In the genomic region with DNA sequence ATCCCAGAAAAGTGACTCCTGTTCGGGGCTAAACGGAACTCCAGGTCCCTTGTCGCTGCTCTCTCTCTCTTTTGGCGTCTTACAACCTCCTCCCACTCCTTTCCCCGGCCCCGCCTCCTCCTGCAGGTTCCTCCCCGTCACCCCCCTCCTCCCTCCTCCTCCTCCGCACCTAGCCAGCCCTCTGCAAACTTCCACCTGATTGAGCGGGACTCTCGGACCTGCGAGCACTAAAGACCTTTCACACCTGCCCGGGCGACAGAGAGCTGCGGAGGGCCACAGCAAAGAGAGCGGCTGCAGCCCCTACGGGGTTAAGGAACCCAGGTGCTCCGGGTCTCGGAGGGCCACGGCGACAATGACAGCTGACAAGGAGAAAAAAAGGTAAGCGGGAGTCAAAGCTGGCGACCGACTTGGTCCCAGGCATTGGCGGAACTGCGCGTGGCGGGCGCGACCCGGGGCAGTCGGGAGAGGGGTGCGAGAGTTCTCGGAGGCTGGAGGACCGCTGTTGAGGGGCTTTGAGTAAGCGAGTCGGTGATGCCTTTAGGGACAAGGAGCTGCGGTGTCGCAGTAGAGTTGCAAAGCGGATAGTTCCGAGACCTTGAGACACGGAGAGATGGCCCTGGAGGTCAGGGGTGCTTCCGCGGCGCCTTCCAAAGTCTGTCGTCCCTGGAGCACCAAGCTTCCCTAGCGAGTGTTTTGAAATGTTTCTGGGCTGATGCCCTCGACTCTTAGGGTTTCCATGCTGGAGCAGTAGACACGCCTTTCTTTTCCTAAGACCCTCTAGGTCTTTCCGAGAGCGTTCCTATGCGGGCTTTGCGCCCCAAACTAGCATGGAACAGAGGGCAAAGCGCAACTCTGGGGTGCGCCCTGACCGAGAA, we compare ENCODE assay signal across 8 mouse cellular contexts. TPM values are rescaled to one million over a fixed set of nuclear protein-coding genes. Genes with fewer than 3 reads are reported as not detected.
DNase-seq lines count a peak whose midpoint lies in the region; ATAC-seq lines count a peak whose summit lies in the region.

No protein-coding gene starts in this region.

- peak; percentile 45; the same call in 1 of the 2 replicates for ATAC-seq in forebrain, embryonic 13.5 days
- ATAC-seq in limb, embryonic 11.5 days (ENCODE audit: insufficient number of reproducible peaks, low FRiP score, low TSS enrichment, low read depth), result no peak

- WGBS in forebrain, embryonic 13.5 days, result under 1% methylated on average over 55 of the region's 55 CpGs
- under 1% methylated on average over 55 of the region's 55 CpGs for WGBS in limb, embryonic 11.5 days
- under 1% methylated on average over 55 of the region's 55 CpGs for WGBS in midbrain, embryonic 10.5 days

- H3K9me3 ChIP-seq in forebrain, embryonic 13.5 days (replicated peaks), result no peaks in the 10 kb centered on the region
- H3K9me3 ChIP-seq in limb, embryonic 11.5 days (ENCODE audit: control insufficient read depth, low read length), result no peaks in the 10 kb centered on the region
- no peaks in the 10 kb centered on the region for H3K9me3 ChIP-seq in midbrain, embryonic 10.5 days (replicated peaks)

- no peaks in the 10 kb centered on the region for H3K36me3 ChIP-seq in forebrain, embryonic 13.5 days (ENCODE audit: poor library complexity, severe bottlenecking)
- no peaks in the 10 kb centered on the region for H3K36me3 ChIP-seq in limb, embryonic 11.5 days (ENCODE audit: control insufficient read depth, insufficient read depth, low read length)
- H3K36me3 ChIP-seq in midbrain, embryonic 10.5 days, result no peaks in the 10 kb centered on the region

- H3K27me3 ChIP-seq in forebrain, embryonic 13.5 days, result peaks cover 74% of the 10 kb centered on the region
- peaks cover 21% of the 10 kb centered on the region for H3K27me3 ChIP-seq in limb, embryonic 11.5 days (ENCODE audit: control insufficient read depth, insufficient read depth, low read length)
- H3K27me3 ChIP-seq in midbrain, embryonic 10.5 days (ENCODE audit: low read depth, poor library complexity, severe bottlenecking), result peaks cover 80% of the 10 kb centered on the region

- peak overlapping the region; percentile 48 for H3K4me3 ChIP-seq in forebrain, embryonic 13.5 days
- peak overlapping the region; percentile 49 for H3K4me3 ChIP-seq in limb, embryonic 11.5 days (ENCODE audit: low read depth, low read length)
- peak overlapping the region; percentile 67 for H3K4me3 ChIP-seq in midbrain, embryonic 10.5 days

- no peak overlapping the region for H3K27ac ChIP-seq in forebrain, embryonic 13.5 days
- H3K27ac ChIP-seq in limb, embryonic 11.5 days (replicated peaks; ENCODE audit: low read depth, low read length), result no peak overlapping the region
- H3K27ac ChIP-seq in midbrain, embryonic 10.5 days (replicated peaks), result no peak overlapping the region

- peak overlapping the region; percentile 85 for H3K4me2 ChIP-seq in forebrain, embryonic 13.5 days
- H3K4me2 ChIP-seq in limb, embryonic 11.5 days (ENCODE audit: low read depth, severe bottlenecking), result peak overlapping the region; percentile 91

- H3K9ac ChIP-seq in forebrain, embryonic 13.5 days, result peak overlapping the region; percentile 48
- H3K9ac ChIP-seq in limb, embryonic 11.5 days (ENCODE audit: low read length), result peak overlapping the region; percentile 24; the same call in 1 of the 2 replicates

- DNase-seq in right cerebral cortex, postnatal 14 days, result peak; percentile 17
- no peak for DNase-seq in right cerebral cortex, adult 18-20 months
- DNase-seq in heart, postnatal 4 days, result peak; percentile 72
- peak; percentile 74 for DNase-seq in limb, embryonic 11.5 days (ENCODE audit: low spot score)
- peak; percentile 66 for DNase-seq in midbrain, embryonic 10.5 days (ENCODE audit: low spot score)
- peak; percentile 31 to 65 for DNase-seq in spleen, postnatal 4 days (ENCODE audit: low spot score in 2 of 2)
- no peak for DNase-seq in left cerebral cortex, adult 9 months (ENCODE audit: low spot score in 2 of 2)

- H3K4me1 ChIP-seq in forebrain, embryonic 13.5 days, result peaks cover 29% of the 10 kb centered on the region
- peaks cover 9% of the 10 kb centered on the region; the same call in 1 of the 2 replicates for H3K4me1 ChIP-seq in limb, embryonic 11.5 days (ENCODE audit: control insufficient read depth, insufficient read depth, low read length)
- H3K4me1 ChIP-seq in midbrain, embryonic 10.5 days, result peaks cover 28% of the 10 kb centered on the region

RNA-seq across cellular contexts. Expression of a gene that starts 0.7 kb away (rescaled TPM):
- polyA plus RNA-seq in forebrain, embryonic 13.5 days (2015; fragmentation: Nextera tagmentation; extraction: Ambion mirVana), result 3.2 and 3.5 TPM in 2 replicates
- 100 to 1,000 TPM; 112 to 123 TPM for total RNA-seq in heart, postnatal 4 days (2021)
- 6.5 and 7.9 TPM in 2 replicates for polyA plus RNA-seq in limb, embryonic 11.5 days (2014; fragmentation: Nextera tagmentation; extraction: Ambion mirVana)
- 2.0 and 3.0 TPM in 2 replicates for polyA plus RNA-seq in midbrain, embryonic 10.5 days (2016; fragmentation: Nextera tagmentation; extraction: Ambion mirVana)

Comparison
In these comparisons a context has a peak if more than half of its experiments do, and no peak if none do; other contexts are left out.
1. DNase-seq: peak in right cerebral cortex, postnatal 14 days (single experiment), heart, postnatal 4 days (single experiment), limb, embryonic 11.5 days (single experiment), midbrain, embryonic 10.5 days (single experiment) and spleen, postnatal 4 days (2 of 2); none in right cerebral cortex, adult 18-20 months (single experiment) and left cerebral cortex, adult 9 months (0 of 2).
2. Peak in every context shown above with its lines, with median percentiles within 50 percentile points of each other: H3K4me3 ChIP-seq.